In genomic region chr2:73270071-73270592, GRCm38 (mm10) we compare ENCODE assay signal across 13 mouse cellular contexts. TPM values are rescaled to one million over a fixed set of nuclear protein-coding genes. Genes with fewer than 3 reads are reported as not detected.
A peak's percentile ranks its signal among the peaks of the same experiment; 100 is the strongest.
DNase-seq lines count a peak whose midpoint lies in the region; ATAC-seq and TF ChIP-seq lines count a peak whose summit lies in the region.
"Had no signal": no experiment of that assay in that cellular context is flagged by ENCODE, and none has a peak within 500 bp of the region (broad histone marks: within the 10 kb centered on the region; RNA-seq: fewer than 3 reads in every experiment).

No protein-coding gene starts in this region.

- ATAC-seq in heart, embryonic 15.5 days (replicated peaks; ENCODE audit: insufficient number of reproducible peaks, insufficient read depth, low FRiP score, low read depth) = no peak
- ATAC-seq in embryonic facial prominence, embryonic 13.5 days (ENCODE audit: insufficient number of reproducible peaks, insufficient read depth, low FRiP score, low TSS enrichment, low read depth) = no peak
- ATAC-seq in limb, embryonic 12.5 days (ENCODE audit: insufficient number of reproducible peaks, insufficient read depth, low FRiP score, low TSS enrichment, low read depth) = no peak
- ATAC-seq: Patski had no signal

- peak overlapping the region; percentile 73; the same call in 1 of the 2 replicates for H3K4me2 ChIP-seq in heart, embryonic 15.5 days
- peak overlapping the region; percentile 67 for H3K4me2 ChIP-seq in embryonic facial prominence, embryonic 13.5 days
- H3K4me2 ChIP-seq in limb, embryonic 12.5 days = peak overlapping the region; percentile 75

- peaks cover 91% of the 10 kb centered on the region for H3K27me3 ChIP-seq in heart, embryonic 15.5 days
- H3K27me3 ChIP-seq in E14TG2a.4 (ENCODE audit: insufficient read depth, low read length) = peaks cover 93% of the 10 kb centered on the region
- H3K27me3 ChIP-seq in embryonic facial prominence, embryonic 13.5 days = peaks cover 92% of the 10 kb centered on the region
- peaks cover 92% of the 10 kb centered on the region for H3K27me3 ChIP-seq in limb, embryonic 12.5 days

- no peak overlapping the region for H3K27ac ChIP-seq in heart, embryonic 15.5 days
- H3K27ac ChIP-seq in embryonic facial prominence, embryonic 13.5 days = no peak overlapping the region
- no peak overlapping the region for H3K27ac ChIP-seq in limb, embryonic 12.5 days
- H3K27ac ChIP-seq: layer of hippocampus, adult 2 months had no signal

- 8% methylated on average over 14 of the region's 14 CpGs for WGBS in heart, embryonic 15.5 days
- WGBS in embryonic facial prominence, embryonic 13.5 days = 6% methylated on average over 14 of the region's 14 CpGs
- 2% methylated on average over 14 of the region's 14 CpGs for WGBS in limb, embryonic 12.5 days

- no peak for TF ChIP-seq CTCF in E14TG2a.4 (conservative IDR thresholded peaks at IDR 0.05; ENCODE audit: low read length)

- no peak overlapping the region for H3K9ac ChIP-seq in heart, embryonic 15.5 days
- H3K9ac ChIP-seq in embryonic facial prominence, embryonic 13.5 days = no peak overlapping the region
- no peak overlapping the region for H3K9ac ChIP-seq in limb, embryonic 12.5 days (replicated peaks)

- no peaks in the 10 kb centered on the region for H3K36me3 ChIP-seq in heart, embryonic 15.5 days
- no peaks in the 10 kb centered on the region for H3K36me3 ChIP-seq in E14TG2a.4 (ENCODE audit: insufficient read depth, low read length)
- no peaks in the 10 kb centered on the region for H3K36me3 ChIP-seq in embryonic facial prominence, embryonic 13.5 days
- no peaks in the 10 kb centered on the region for H3K36me3 ChIP-seq in limb, embryonic 12.5 days

- H3K4me1 ChIP-seq in heart, embryonic 15.5 days (replicated peaks) = peaks cover 41% of the 10 kb centered on the region
- peaks cover 32% of the 10 kb centered on the region for H3K4me1 ChIP-seq in E14TG2a.4 (replicated peaks; ENCODE audit: low read depth, low read length)
- peaks cover 52% of the 10 kb centered on the region for H3K4me1 ChIP-seq in embryonic facial prominence, embryonic 13.5 days
- H3K4me1 ChIP-seq in limb, embryonic 12.5 days (replicated peaks) = peaks cover 67% of the 10 kb centered on the region

- H3K4me3 ChIP-seq in heart, embryonic 15.5 days = 0 out of 2 replicates have a peak overlapping the region, but pooled peaks have one; percentile 20
- peak overlapping the region; percentile 13; the same call in 1 of the 2 replicates for H3K4me3 ChIP-seq in E14TG2a.4 (replicated peaks; ENCODE audit: low read length)
- H3K4me3 ChIP-seq in embryonic facial prominence, embryonic 13.5 days = peak overlapping the region; percentile 49; the same call in 1 of the 2 replicates
- no peak overlapping the region for H3K4me3 ChIP-seq in limb, embryonic 12.5 days (replicated peaks)
- H3K4me3 ChIP-seq: layer of hippocampus, adult 2 months had no signal

- DNase-seq in heart, adult 11 months = no peak
- DNase-seq in testis, postnatal 14 days (ENCODE audit: low spot score) = no peak
- DNase-seq in spleen, adult 12 weeks (ENCODE audit: low spot score) = no peak
- DNase-seq in spleen, postnatal 14 days (ENCODE audit: low spot score in 2 of 2) = no peak
- DNase-seq: right cerebral cortex, adult 18-20 months; thymus, adult 2 months had no signal

- H3K9me3 ChIP-seq in heart, embryonic 15.5 days (replicated peaks) = no peaks in the 10 kb centered on the region
- H3K9me3 ChIP-seq in E14TG2a.4 (ENCODE audit: low read length) = no peaks in the 10 kb centered on the region
- H3K9me3 ChIP-seq in embryonic facial prominence, embryonic 13.5 days = no peaks in the 10 kb centered on the region
- H3K9me3 ChIP-seq in limb, embryonic 12.5 days = no peaks in the 10 kb centered on the region

RNA-seq across cellular contexts. Expression of gene Sp9, which starts 1.6 kb away (rescaled TPM):
- not detected in 2 replicates for polyA plus RNA-seq in heart, embryonic 15.5 days (2015; fragmentation: Nextera tagmentation; extraction: Ambion mirVana)
- 2.5 and 3.7 TPM in 2 replicates for polyA plus RNA-seq in embryonic facial prominence, embryonic 13.5 days (2015; fragmentation: Nextera tagmentation; extraction: Ambion mirVana)
- polyA plus RNA-seq in limb, embryonic 12.5 days (2016; fragmentation: Nextera tagmentation; extraction: Ambion mirVana) = 2.5 and 3.0 TPM in 2 replicates
- polyA plus RNA-seq: intestine, embryonic 14.5 days; Patski; thymus, adult 2 months had no signal

RNA-seq across cellular contexts. Expression of gene Scrn3, which starts 42.3 kb away (rescaled TPM):
- polyA plus RNA-seq in heart, embryonic 15.5 days (2015; fragmentation: Nextera tagmentation; extraction: Ambion mirVana) = 13.2 and 13.4 TPM in 2 replicates
- 15.0 and 17.5 TPM in 2 replicates for polyA plus RNA-seq in embryonic facial prominence, embryonic 13.5 days (2015; fragmentation: Nextera tagmentation; extraction: Ambion mirVana)
- 17.9 and 18.7 TPM in 2 replicates for polyA plus RNA-seq in limb, embryonic 12.5 days (2016; fragmentation: Nextera tagmentation; extraction: Ambion mirVana)

RNA-seq across cellular contexts. Expression of gene Cir1, which starts 42.4 kb away (rescaled TPM):
- 15.0 and 16.7 TPM in 2 replicates for polyA plus RNA-seq in heart, embryonic 15.5 days (2015; fragmentation: Nextera tagmentation; extraction: Ambion mirVana)
- 34.7 and 35.4 TPM in 2 replicates for polyA plus RNA-seq in embryonic facial prominence, embryonic 13.5 days (2015; fragmentation: Nextera tagmentation; extraction: Ambion mirVana)
- polyA plus RNA-seq in limb, embryonic 12.5 days (2016; fragmentation: Nextera tagmentation; extraction: Ambion mirVana) = 26.0 and 27.3 TPM in 2 replicates

RNA-seq across cellular contexts. Expression of gene Ola1, which starts 51.4 kb away (rescaled TPM):
- polyA plus RNA-seq in heart, embryonic 15.5 days (2015; fragmentation: Nextera tagmentation; extraction: Ambion mirVana) = 57.7 and 59.2 TPM in 2 replicates
- 108 and 118 TPM in 2 replicates for polyA plus RNA-seq in embryonic facial prominence, embryonic 13.5 days (2015; fragmentation: Nextera tagmentation; extraction: Ambion mirVana)
- polyA plus RNA-seq in limb, embryonic 12.5 days (2016; fragmentation: Nextera tagmentation; extraction: Ambion mirVana) = 120 and 121 TPM in 2 replicates
